Mouse (Mus musculus) testis, postnatal 14 days (tissue): ENCODE results near the gene Lmo4.

Source experiments
- DNase-seq: peaks from one replicate; pipeline ENCODE4 v3.0.0; 2021; ENCODE audit warnings: low spot score

The Lmo4 gene

DNA sequence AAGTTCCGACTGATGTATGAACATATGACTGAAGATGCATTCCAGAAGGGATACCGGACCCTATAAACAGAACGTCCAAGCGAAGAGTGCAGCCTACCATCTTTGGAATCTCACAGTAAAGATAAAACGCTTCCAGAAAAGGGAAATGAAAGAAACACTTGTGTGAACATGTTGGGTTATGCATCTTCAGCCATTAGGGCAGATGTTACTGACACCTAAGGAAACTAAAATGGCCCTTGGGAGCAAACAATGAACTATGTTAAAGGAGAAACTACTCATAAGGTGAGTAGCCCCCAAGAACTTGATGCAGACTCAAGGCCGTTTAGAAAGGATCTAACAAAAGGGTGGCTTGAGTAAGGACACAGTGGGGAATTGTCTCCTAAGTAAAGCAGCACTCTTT, 54.0 kb downstream of the Lmo4 start:
- no peak for DNase-seq

GRCm38 (mm10) chr3:144148234-144148633, 56.8 kb downstream of the Lmo4 start:
- DNase-seq = no peak

- DNase-seq = no peak
These were observed 57.8 kb downstream of the Lmo4 start for GRCm38 (mm10) chr3:144147244-144147643.

DNA sequence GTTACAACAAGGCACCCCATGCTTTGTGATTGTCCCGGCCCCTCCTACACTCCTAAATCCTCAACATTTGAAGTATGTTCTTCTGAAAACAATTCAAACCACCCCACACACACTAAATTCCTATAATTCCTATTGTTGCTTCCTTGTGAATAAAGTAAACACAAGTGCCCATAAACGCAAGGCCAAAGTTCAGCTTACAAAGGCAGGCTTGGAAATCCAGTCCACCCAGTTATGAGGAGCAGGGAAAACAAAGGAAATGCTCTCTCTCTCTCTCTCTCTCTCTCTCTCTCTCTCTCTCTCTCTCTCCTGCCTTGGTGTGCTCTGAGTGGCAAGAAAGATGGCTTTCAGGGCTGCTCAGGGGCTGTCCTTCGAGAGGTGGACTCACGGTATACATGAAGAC, 61.0 kb downstream of the Lmo4 start:
- no peak for DNase-seq

DNA sequence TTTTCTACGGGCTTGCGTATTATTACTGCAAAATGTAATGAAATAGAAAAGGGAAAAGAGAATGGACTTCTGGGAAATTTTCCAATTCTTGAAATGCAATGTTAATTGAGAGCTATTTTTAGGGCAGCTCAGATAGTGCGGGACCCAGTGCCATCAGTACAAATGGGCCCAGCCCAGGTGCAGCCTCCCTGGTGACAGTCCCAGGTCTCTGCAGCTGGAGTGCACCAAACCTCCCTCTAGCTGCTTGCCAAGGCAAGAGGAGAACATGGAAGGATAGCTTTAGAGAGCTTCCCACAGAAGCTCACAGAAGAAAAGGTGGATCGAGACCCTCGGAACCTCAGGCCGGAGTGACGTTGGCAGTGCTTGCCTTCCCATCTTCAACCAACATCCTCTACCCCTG, 62.1 kb downstream of the Lmo4 start:
- no peak for DNase-seq

DNA sequence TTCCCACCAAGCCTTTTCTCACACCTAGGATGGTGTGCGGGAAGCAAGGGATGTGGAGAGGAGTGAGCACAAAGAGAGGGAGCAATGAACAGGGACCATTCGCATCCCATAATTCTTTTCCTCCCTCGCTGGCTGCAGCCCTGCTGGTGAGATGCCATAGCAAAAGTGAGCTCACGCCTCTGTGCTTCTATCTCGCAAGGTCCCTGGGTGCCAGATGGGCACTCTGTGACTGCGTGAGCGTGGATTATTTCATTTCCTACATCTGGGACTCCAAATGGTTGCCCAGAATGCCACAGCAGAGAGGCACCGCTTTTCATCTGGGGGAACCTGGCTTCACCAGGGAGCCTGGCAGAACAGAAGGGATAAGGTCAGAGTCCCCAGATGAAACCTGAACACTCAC, 63.2 kb downstream of the Lmo4 start:
- DNase-seq = no peak

DNA sequence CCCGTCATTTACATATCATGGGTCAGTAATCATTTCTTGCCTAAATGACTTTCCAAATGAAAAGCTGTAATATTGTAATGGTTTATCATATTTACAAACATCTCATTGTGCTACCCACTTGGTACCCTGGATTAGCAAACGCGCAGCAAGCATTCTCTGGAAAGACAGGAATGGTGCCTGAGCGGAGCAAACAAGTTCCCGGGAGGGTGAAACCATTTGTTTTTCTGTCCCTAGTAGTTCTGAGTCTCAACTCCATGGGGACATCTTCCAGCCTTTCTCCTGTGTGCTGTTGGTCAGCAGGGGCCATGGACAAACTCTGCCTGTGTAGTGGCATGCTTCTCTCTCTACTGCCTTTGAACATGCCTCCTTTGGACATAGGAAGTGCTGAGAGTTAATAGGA, 64.2 kb downstream of the Lmo4 start:
- no peak for DNase-seq

- DNase-seq = no peak
These were observed 66.4 kb downstream of the Lmo4 start for GRCm38 (mm10) chr3:144138659-144139058.
